Mouse (Mus musculus) kidney, embryonic 14.5 days (tissue): ENCODE measurements around the gene Fam114a1. TPM values are rescaled to one million over a fixed set of nuclear protein-coding genes. Genes with fewer than 3 reads are reported as not detected.

Experiments
- ATAC-seq: fragments of 200-750 bp; cut with Nextera tagmentation; 2 replicates; pipeline ENCODE4 v1.8.0; 2017; ENCODE audit warnings: moderate number of reproducible peaks, mild to moderate bottlenecking, moderate TSS enrichment, moderate library complexity; ENCODE audit not compliant: low FRiP score, low TSS enrichment
- H3K27ac ChIP-seq: fragments of 300-500 bp; sonication (generic); 2 replicates; pipeline ENCODE4 v1.5.1; 2014; ENCODE audit warnings: low read depth, mild to moderate bottlenecking, low read length, moderate library complexity, mixed read lengths
- H3K27me3 ChIP-seq: fragments of 300-500 bp; sonication (generic); 2 replicates; pipeline ENCODE4 v1.6.1; 2014; ENCODE audit warnings: mild to moderate bottlenecking, low read length; ENCODE audit not compliant: control insufficient read depth, insufficient read depth
- H3K36me3 ChIP-seq: fragments of 300-500 bp; sonication (generic); 2 replicates; pipeline ENCODE4 v1.6.1; 2014; ENCODE audit warnings: low read length, mixed read lengths; ENCODE audit not compliant: control insufficient read depth, insufficient read depth
- H3K4me1 ChIP-seq: fragments of 300-500 bp; sonication (generic); 2 replicates; pipeline ENCODE4 v1.6.1; 2014; ENCODE audit warnings: low read length, mixed read lengths; ENCODE audit not compliant: control insufficient read depth, insufficient read depth
- H3K4me2 ChIP-seq: fragments of 300-500 bp; sonication (generic); replicated peaks from 2 replicates; pipeline ENCODE4 v1.6.1; 2014; ENCODE audit warnings: low read depth, mild to moderate bottlenecking, low read length
- H3K4me3 ChIP-seq: fragments of 300-500 bp; sonication (generic); 2 replicates; pipeline ENCODE4 v1.5.1; 2014; ENCODE audit warnings: mild to moderate bottlenecking, low read length
- H3K9ac ChIP-seq: fragments of 300-500 bp; sonication (generic); 2 replicates; pipeline ENCODE4 v1.6.1; 2014; ENCODE audit warnings: low read depth, mild to moderate bottlenecking, low read length, moderate library complexity
- H3K9me3 ChIP-seq: fragments of 300-500 bp; sonication (generic); 2 replicates; pipeline ENCODE4 v1.6.1; 2016; ENCODE audit warnings: low read length; ENCODE audit not compliant: control insufficient read depth
- WGBS: fragments of 180-500 bp; shearing (Covaris S2); extraction: QIAGEN DNeasy Blood & Tissue Kit; methylation state at CpG from one replicate; pipeline ENCODE4 v1.1.7; 2014; 5-methylcytosine and 5-hydroxymethylcytosine counted together
- polyA plus RNA-seq: library from polyadenylated mRNA; unstranded; fragments of >200 nt; fragmentation: Nextera tagmentation; extraction: Ambion mirVana; gene quantifications from 2 replicates; pipeline ENCODE4 v1.2.1, GENCODE M21; 2014

The Fam114a1 gene
- polyA plus RNA-seq, 1 experiment from 2014 or later: 30.2 TPM

- Histone ChIP-seq H3K4me2 (no peak overlapping the region), H3K4me1 (0 out of 2 replicates have a peak, but pooled peaks cover 4% of the 10 kb centered on the region), H3K36me3 (peaks cover 3% of the 10 kb centered on the region; the same call in 1 of the 2 replicates), H3K4me3 (no peak overlapping the region), H3K27me3 (no peaks in the 10 kb centered on the region), H3K27ac (no peak overlapping the region), H3K9me3 (no peaks in the 10 kb centered on the region), H3K9ac (no peak overlapping the region)
- WGBS: 72% methylated on average over 5 of the region's 5 CpGs
- no peak for ATAC-seq
Observed at GRCm38 (mm10) chr5:65040463-65040862, 70.6 kb downstream of the Fam114a1 start.

GRCm38 (mm10) chr5:65043407-65043895 lies 73.6 kb downstream of the Fam114a1 start:
- Histone ChIP-seq H3K9me3 (no peaks in the 10 kb centered on the region), H3K4me2 (no peak overlapping the region), H3K27ac (no peak overlapping the region; the same call in 1 of the 2 replicates), H3K4me1 (0 out of 2 replicates have a peak, but pooled peaks cover 4% of the 10 kb centered on the region), H3K4me3 (no peak overlapping the region), H3K36me3 (peaks cover 3% of the 10 kb centered on the region; the same call in 1 of the 2 replicates), H3K27me3 (no peaks in the 10 kb centered on the region), H3K9ac (no peak overlapping the region)
- ATAC-seq: no peak
- 75% methylated on average over 11 of the region's 11 CpGs for WGBS

GRCm38 (mm10) chr5:65045642-65046370 lies 75.9 kb downstream of the Fam114a1 start:
- no peak overlapping the region for H3K4me3 ChIP-seq

GRCm38 (mm10) chr5:65046442-65047284 lies 76.8 kb downstream of the Fam114a1 start:
- ATAC-seq: no peak; the same call in 1 of the 2 replicates
- H3K36me3 ChIP-seq: no peaks in the 10 kb centered on the region
- 56% methylated on average over 12 of the region's 12 CpGs for whole genome bisulfite sequencing
- no peaks in the 10 kb centered on the region for H3K27me3 ChIP-seq
- no peak overlapping the region for H3K9ac ChIP-seq
- H3K9me3 ChIP-seq: no peaks in the 10 kb centered on the region
- no peak overlapping the region for H3K4me3 ChIP-seq
- no peaks in the 10 kb centered on the region for H3K4me1 ChIP-seq
- no peak overlapping the region for H3K27ac ChIP-seq
- no peak overlapping the region for H3K4me2 ChIP-seq

More at GRCm38 (mm10) chr5:65045642-65046370, 75.9 kb downstream of the Fam114a1 start:
- no peaks in the 10 kb centered on the region for H3K9me3 ChIP-seq
- 85% methylated on average over 6 of the region's 6 CpGs for WGBS
- no peak overlapping the region for H3K27ac ChIP-seq
- no peaks in the 10 kb centered on the region for H3K4me1 ChIP-seq
- H3K27me3 ChIP-seq: no peaks in the 10 kb centered on the region
- H3K9ac ChIP-seq: no peak overlapping the region
- H3K36me3 ChIP-seq: no peaks in the 10 kb centered on the region
- no peak for ATAC-seq
- no peak overlapping the region for H3K4me2 ChIP-seq

- no peak overlapping the region for H3K4me2 ChIP-seq
- H3K9me3 ChIP-seq: no peaks in the 10 kb centered on the region
- no peaks in the 10 kb centered on the region for H3K36me3 ChIP-seq
- H3K27ac ChIP-seq: no peak overlapping the region
- 53% methylated on average over 12 of the region's 12 CpGs for WGBS
- H3K9ac ChIP-seq: no peak overlapping the region
- peak; percentile 77 for ATAC-seq
- no peak overlapping the region for H3K4me3 ChIP-seq
- H3K27me3 ChIP-seq: no peaks in the 10 kb centered on the region
- no peaks in the 10 kb centered on the region; the same call in 1 of the 2 replicates for H3K4me1 ChIP-seq
Observed at GRCm38 (mm10) chr5:65047285-65047855, 77.5 kb downstream of the Fam114a1 start.

GRCm38 (mm10) chr5:65049880-65050279 lies 80.0 kb downstream of the Fam114a1 start:
- H3K4me2 ChIP-seq: no peak overlapping the region
- ATAC-seq: no peak
- no peaks in the 10 kb centered on the region for H3K27me3 ChIP-seq
- no peaks in the 10 kb centered on the region for H3K9me3 ChIP-seq
- no peak overlapping the region for H3K4me3 ChIP-seq
- no peak overlapping the region for H3K27ac ChIP-seq
- no peaks in the 10 kb centered on the region; the same call in 1 of the 2 replicates for H3K4me1 ChIP-seq
- H3K36me3 ChIP-seq: no peaks in the 10 kb centered on the region
- 80% methylated on average over 5 of the region's 5 CpGs for WGBS
- H3K9ac ChIP-seq: no peak overlapping the region

- H3K4me2 ChIP-seq: no peak overlapping the region
- no peaks in the 10 kb centered on the region for H3K9me3 ChIP-seq
- H3K27ac ChIP-seq: no peak overlapping the region
- ATAC-seq: no peak
- no peaks in the 10 kb centered on the region for H3K27me3 ChIP-seq
- no peak overlapping the region for H3K9ac ChIP-seq
- no peaks in the 10 kb centered on the region; the same call in 1 of the 2 replicates for H3K4me1 ChIP-seq
- H3K4me3 ChIP-seq: no peak overlapping the region
- H3K36me3 ChIP-seq: no peaks in the 10 kb centered on the region
- 61% methylated on average over 3 of the region's 3 CpGs for WGBS
Observed at GRCm38 (mm10) chr5:65051513-65051912, 81.6 kb downstream of the Fam114a1 start.

- H3K4me3 ChIP-seq: no peak overlapping the region
- no peak for ATAC-seq
- no peak overlapping the region for H3K27ac ChIP-seq
- H3K36me3 ChIP-seq: no peaks in the 10 kb centered on the region
- WGBS: 95% methylated on average over 6 of the region's 6 CpGs
- H3K4me2 ChIP-seq: no peak overlapping the region
- H3K9ac ChIP-seq: no peak overlapping the region
- no peaks in the 10 kb centered on the region for H3K4me1 ChIP-seq
- H3K27me3 ChIP-seq: no peaks in the 10 kb centered on the region
- H3K9me3 ChIP-seq: no peaks in the 10 kb centered on the region
Observed at GRCm38 (mm10) chr5:65057596-65057995, 87.7 kb downstream of the Fam114a1 start.
